Mouse (Mus musculus) heart, postnatal 25 days (tissue): Measurements from ENCODE around the gene 4933402N22Rik. TPM values are rescaled to one million over a fixed set of nuclear protein-coding genes. Genes with fewer than 3 reads are reported as not detected.
"Not testable (repeated sequence)": the region's sequence is repeated elsewhere in the genome, so short reads cannot be mapped to it uniquely, and the experiment has no call there.

Experiments used
- DNase-seq: peaks from one replicate; pipeline ENCODE4 v3.0.0; 2022; ENCODE audit warnings: low spot score
- intact Hi-C: fragments of 180-260 bp; cut with DNase I; formaldehyde crosslinking; loops from one replicate; pipeline ENCODE4 v1.15.1; 2025
- total RNA-seq, 2 experiments: library from RNA; stranded (reverse); gene quantifications; 2 replicates each; pipeline ENCODE4 v1.2.3; 2021

4933402N22Rik gene
- not detected for total RNA-seq

GRCm38 (mm10) chr5:11917743-11918142 is at the start of gene 4933402N22Rik:
TSS of gene 4933402N22Rik (plus strand) at chr5:11918043.
- DNase-seq, intact Hi-C loops: not testable (repeated sequence)

GRCm38 (mm10) chr5:11923790-11924189 is 5.9 kb downstream of the 4933402N22Rik start:
- DNase-seq, intact Hi-C loops: not testable (repeated sequence)

Other genes with a start within 250 kb of the 4933402N22Rik start
- not detected for gene Gm8922, start 236.1 kb upstream of the 4933402N22Rik start, total RNA-seq
- gene Gm8926, start 147.5 kb upstream of the 4933402N22Rik start, total RNA-seq: not detected
- not detected for gene Gm6465, start 72.5 kb upstream of the 4933402N22Rik start, total RNA-seq